Mouse (Mus musculus) midbrain, embryonic 14.5 days (tissue): ENCODE results near the gene Ppfibp1. TPM values are rescaled to one million over a fixed set of nuclear protein-coding genes. Genes with fewer than 3 reads are reported as not detected.
A peak's percentile ranks its signal among the peaks of the same experiment; 100 is the strongest.

Experiments
- ATAC-seq: fragments of 200-750 bp; cut with Nextera tagmentation; 2 replicates; pipeline ENCODE4 v1.8.0; 2017; ENCODE audit warnings: moderate number of reproducible peaks, moderate library complexity; ENCODE audit not compliant: low FRiP score, low TSS enrichment
- DNase-seq: peaks from one replicate; pipeline ENCODE4 v3.0.0-alpha.2; 2015
- H3K27ac ChIP-seq: fragments of 300-500 bp; sonication (generic); replicated peaks from 2 replicates; pipeline ENCODE4 v1.5.1; 2014; ENCODE audit warnings: mild to moderate bottlenecking, low read depth, low read length, moderate library complexity
- H3K27me3 ChIP-seq: fragments of 300-500 bp; sonication (generic); 2 replicates; pipeline ENCODE4 v1.6.1; 2014; ENCODE audit warnings: low read length, control low read depth, mixed read lengths; ENCODE audit not compliant: control insufficient read depth, insufficient read depth
- H3K36me3 ChIP-seq: fragments of 300-500 bp; sonication (generic); 2 replicates; pipeline ENCODE4 v1.6.1; 2014; ENCODE audit warnings: low read length, control low read depth; ENCODE audit not compliant: control insufficient read depth, insufficient read depth
- H3K4me1 ChIP-seq: fragments of 300-500 bp; sonication (generic); 2 replicates; pipeline ENCODE4 v1.6.1; 2014; ENCODE audit warnings: mild to moderate bottlenecking, antibody characterized with exemption, low read length, control low read depth; ENCODE audit not compliant: control insufficient read depth, insufficient read depth
- H3K4me2 ChIP-seq: fragments of 300-500 bp; sonication (generic); 2 replicates; pipeline ENCODE4 v1.6.1; 2014; ENCODE audit warnings: mild to moderate bottlenecking, low read length, moderate library complexity
- H3K4me3 ChIP-seq: fragments of 300-500 bp; sonication (generic); replicated peaks from 2 replicates; pipeline ENCODE4 v1.5.1; 2014; ENCODE audit warnings: low read depth, low read length
- H3K9ac ChIP-seq: fragments of 300-500 bp; sonication (generic); replicated peaks from 2 replicates; pipeline ENCODE4 v1.6.1; 2014; ENCODE audit warnings: mild to moderate bottlenecking, low read length, moderate library complexity
- H3K9me3 ChIP-seq: fragments of 300-500 bp; sonication (generic); 2 replicates; pipeline ENCODE4 v1.6.1; 2016; ENCODE audit warnings: low read length, control low read depth, mixed read lengths; ENCODE audit not compliant: control insufficient read depth
- WGBS: fragments of 180-500 bp; shearing (Covaris S2); extraction: QIAGEN DNeasy Blood & Tissue Kit; methylation state at CpG from one replicate; pipeline ENCODE4 v1.1.7; 2014; 5-methylcytosine and 5-hydroxymethylcytosine counted together
- polyA plus RNA-seq: library from polyadenylated mRNA; unstranded; fragments of >200 nt; fragmentation: Nextera tagmentation; extraction: Ambion mirVana; gene quantifications from 2 replicates; pipeline ENCODE4 v1.2.1, GENCODE M21; 2014

The Ppfibp1 gene
- polyA plus RNA-seq, 1 experiment from 2014 or later, result 13.4 TPM

DNA sequence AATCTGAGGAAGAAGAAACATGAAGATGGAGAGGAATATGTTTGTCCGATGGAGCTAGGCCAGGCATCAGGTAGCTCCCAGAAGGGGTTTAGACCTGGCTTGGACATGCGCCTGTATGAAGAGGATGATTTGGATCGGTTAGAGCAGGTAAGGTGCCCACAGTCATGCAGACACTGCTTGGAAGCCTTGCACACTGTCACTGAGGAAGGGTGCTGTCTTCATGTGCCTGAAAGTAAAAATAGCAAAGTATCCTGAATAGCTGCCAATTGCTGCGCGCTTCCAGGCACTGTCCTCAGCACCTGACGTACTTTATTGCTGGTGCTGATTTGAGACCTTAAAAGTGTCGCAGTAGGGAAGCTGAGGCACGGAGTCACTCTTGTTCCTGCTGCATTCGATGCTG lies 141.3 kb downstream of the Ppfibp1 start:
- 0 out of 2 replicates have a peak, but pooled peaks cover 2% of the 10 kb centered on the region for H3K36me3 ChIP-seq
- DNase-seq (no peak), ATAC-seq (no peak)
- no peaks in the 10 kb centered on the region for H3K4me1 ChIP-seq
- H3K9ac ChIP-seq, result no peak overlapping the region
- no peaks in the 10 kb centered on the region for H3K27me3 ChIP-seq
- no peaks in the 10 kb centered on the region for H3K9me3 ChIP-seq
- H3K4me3 ChIP-seq, result no peak overlapping the region
- no peak overlapping the region for H3K27ac ChIP-seq
- H3K4me2 ChIP-seq, result no peak overlapping the region
- 95% methylated on average over 9 of the region's 9 CpGs for whole genome bisulfite sequencing

DNA sequence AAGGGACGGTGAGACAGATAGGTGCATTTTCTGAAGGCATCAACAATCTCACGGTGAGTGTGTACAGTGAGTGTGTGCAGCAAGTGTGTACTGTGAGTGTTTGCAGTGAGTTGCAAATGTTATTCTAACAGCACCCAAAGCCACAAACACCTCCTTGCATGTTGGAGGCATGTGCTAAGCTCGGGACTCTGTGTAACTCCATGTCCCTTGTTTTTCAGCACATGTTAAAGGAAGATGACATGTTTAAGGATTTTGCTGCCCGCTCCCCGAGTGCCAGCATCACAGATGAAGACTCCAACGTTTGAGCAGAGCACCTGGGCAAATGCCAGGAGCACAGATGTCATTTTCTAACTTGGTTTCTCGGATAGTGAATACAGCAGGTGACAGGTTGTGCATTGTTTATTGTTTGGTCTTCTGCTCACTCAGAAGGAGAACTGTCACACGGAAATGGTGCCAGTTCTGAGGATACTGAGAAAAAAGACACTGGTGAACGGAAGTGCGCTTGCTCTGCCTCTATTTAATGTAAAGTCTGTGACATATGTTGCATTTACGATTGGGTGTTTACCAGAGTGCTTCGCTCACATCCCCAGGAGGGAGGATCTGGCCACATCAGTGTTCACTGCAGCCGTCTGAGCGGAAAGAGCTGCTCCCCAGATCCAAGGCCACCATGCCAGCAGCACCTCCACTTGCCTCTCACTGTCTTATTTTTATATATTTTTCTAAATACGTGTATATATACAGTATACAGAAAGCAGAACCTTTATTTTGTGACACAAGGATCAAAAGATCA lies 142.0 kb downstream of the Ppfibp1 start:
- Histone ChIP-seq H3K4me2 (no peak overlapping the region), H3K4me1 (no peaks in the 10 kb centered on the region), H3K9me3 (no peaks in the 10 kb centered on the region), H3K4me3 (no peak overlapping the region), H3K27me3 (no peaks in the 10 kb centered on the region), H3K36me3 (0 out of 2 replicates have a peak, but pooled peaks cover 2% of the 10 kb centered on the region), H3K27ac (no peak overlapping the region), H3K9ac (no peak overlapping the region)
- no peak for ATAC-seq
- DNase-seq, result no peak
- 88% methylated on average over 15 of the region's 15 CpGs for WGBS

DNA sequence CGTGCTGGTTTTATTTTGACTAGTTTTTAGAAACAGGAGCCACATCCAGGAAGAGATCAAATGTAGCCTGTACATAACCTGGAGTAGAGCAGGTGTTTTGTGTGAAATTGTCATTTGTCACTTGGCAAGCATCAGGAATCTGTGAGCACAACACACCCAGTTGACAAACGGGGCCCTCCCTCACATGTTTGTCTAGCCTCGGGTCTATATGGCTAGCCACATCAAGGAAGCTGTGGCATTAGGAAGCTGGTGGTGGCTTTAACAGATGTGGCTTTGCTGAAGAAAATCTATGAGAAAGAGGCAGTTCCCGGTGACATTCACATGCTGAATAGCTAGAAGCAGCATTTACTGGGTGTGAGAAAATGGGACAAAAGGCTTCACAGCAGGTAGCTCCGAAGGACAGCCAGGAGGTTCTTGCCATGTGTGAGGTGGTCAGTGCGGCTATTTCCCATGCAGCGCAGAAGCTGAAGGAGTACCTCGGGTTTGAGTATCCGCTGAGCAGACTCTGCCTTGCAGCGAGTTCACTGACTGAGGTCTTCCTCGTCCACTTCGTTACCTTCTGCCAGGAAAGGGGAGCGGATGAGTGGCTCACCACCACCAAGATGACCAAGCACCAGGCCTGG lies 144.1 kb downstream of the Ppfibp1 start, which contains the start of gene Rep15:
Rep15 (plus strand) TSS at position 282 of the 623 bp plus-strand sequence.
- Histone ChIP-seq H3K4me3 (no peak within 1 kb of the TSS), H3K9ac (no peak within 1 kb of the TSS), H3K4me1 (no peaks in the 10 kb centered on the region), H3K36me3 (0 out of 2 replicates have a peak, but pooled peaks cover 2% of the 10 kb centered on the region), H3K27me3 (no peaks in the 10 kb centered on the region), H3K9me3 (no peaks in the 10 kb centered on the region), H3K4me2 (no peak within 1 kb of the TSS), H3K27ac (no peak within 1 kb of the TSS)
- no peak for DNase-seq
- 34% methylated on average over 13 of the region's 13 CpGs for WGBS
- no peak for ATAC-seq

DNA sequence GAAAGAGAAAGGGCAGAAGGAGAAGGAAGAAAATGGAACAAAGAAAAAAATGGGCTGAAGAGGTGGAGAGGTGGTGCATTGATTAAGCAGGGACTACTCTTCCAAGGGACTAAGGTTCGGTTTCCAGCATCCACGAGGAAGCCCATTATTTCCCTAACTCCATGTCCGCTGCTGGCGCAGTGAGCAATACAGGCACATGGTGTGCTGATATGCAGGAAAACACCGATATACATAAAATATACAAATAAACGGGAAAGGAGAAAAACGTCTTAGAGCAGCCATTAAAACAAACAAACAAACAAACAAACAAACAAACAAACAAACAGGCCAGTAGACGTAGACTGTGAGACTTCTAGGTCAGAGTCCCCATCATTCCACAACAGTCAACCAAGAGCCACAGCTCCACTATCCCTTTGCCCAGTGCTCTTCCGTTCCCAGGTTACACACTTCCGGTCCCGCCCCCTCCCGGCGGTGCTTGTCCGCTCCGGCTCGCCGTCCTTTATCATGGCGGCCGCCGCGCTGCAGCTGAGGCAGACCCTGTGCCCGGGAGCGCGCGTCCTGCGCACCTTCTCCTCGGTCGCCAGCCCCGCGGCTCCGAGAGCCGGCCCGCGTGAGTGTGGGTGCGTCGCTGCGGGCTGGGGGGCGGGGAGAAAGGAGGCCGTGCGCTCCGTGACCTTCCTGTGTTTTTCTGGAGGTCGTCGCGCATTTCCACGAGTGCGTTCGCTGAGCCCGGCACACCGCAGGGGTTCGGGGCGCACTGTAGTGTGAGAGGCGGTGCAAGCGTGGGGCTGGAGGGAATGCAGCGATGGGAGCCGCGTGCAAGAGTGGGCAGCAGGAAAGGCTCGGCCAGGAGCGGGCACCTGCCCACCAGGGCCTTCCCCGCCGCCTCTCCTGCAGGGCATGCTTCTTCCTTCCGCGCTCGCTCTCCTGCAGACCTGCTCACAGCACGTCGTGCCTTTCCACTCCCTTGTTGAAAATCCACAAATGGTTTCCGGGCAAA lies 154.3 kb downstream of the Ppfibp1 start, which contains the start of gene Mrps35:
Mrps35 (plus strand) TSS at position 474 of the 1,000 bp plus-strand sequence.
- 3% methylated on average over 66 of the region's 66 CpGs for WGBS
- Histone ChIP-seq H3K4me2 (peak within 1 kb of the TSS; percentile 59), H3K4me1 (peaks cover 10% of the 10 kb centered on the region), H3K9ac (peak within 1 kb of the TSS; percentile 93), H3K9me3 (no peaks in the 10 kb centered on the region), H3K36me3 (peaks cover 15% of the 10 kb centered on the region; the same call in 1 of the 2 replicates), H3K27ac (peak within 1 kb of the TSS; percentile 89), H3K4me3 (peak within 1 kb of the TSS; percentile 93), H3K27me3 (peaks cover 5% of the 10 kb centered on the region; the same call in 1 of the 2 replicates)
- DNase-seq, result peak; percentile 95
- ATAC-seq, result peak; percentile 99

DNA sequence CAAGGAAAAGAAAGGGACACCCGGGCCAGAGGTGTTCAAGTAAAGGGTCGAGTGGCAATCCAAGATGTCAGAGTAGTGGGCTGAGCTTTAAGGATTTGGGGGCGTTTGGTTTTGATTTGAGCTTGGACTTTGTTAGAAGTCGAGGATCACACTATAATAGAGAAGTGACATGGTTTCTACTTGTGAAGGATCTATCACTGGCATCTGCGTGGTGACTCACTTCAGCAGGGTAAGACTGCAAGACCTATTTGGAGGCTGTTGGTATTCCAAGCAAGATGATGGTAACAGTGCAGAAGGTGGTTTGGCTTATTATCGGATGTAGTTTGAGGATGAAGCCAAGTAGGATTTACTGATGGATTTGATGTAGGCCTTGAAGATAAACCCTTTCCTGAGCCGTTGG lies 155.3 kb downstream of the Ppfibp1 start:
- Histone ChIP-seq H3K9ac (peak overlapping the region; percentile 93; the same call in 1 of the 2 replicates), H3K4me2 (peak overlapping the region; percentile 59), H3K4me1 (peaks cover 10% of the 10 kb centered on the region), H3K36me3 (peaks cover 25% of the 10 kb centered on the region), H3K9me3 (no peaks in the 10 kb centered on the region), H3K27ac (no peak overlapping the region), H3K27me3 (peaks cover 5% of the 10 kb centered on the region; the same call in 1 of the 2 replicates), H3K4me3 (peak overlapping the region; percentile 93)
- DNase-seq (no peak), ATAC-seq (no peak)
- WGBS, result 49% methylated on average over 7 of the region's 7 CpGs

DNA sequence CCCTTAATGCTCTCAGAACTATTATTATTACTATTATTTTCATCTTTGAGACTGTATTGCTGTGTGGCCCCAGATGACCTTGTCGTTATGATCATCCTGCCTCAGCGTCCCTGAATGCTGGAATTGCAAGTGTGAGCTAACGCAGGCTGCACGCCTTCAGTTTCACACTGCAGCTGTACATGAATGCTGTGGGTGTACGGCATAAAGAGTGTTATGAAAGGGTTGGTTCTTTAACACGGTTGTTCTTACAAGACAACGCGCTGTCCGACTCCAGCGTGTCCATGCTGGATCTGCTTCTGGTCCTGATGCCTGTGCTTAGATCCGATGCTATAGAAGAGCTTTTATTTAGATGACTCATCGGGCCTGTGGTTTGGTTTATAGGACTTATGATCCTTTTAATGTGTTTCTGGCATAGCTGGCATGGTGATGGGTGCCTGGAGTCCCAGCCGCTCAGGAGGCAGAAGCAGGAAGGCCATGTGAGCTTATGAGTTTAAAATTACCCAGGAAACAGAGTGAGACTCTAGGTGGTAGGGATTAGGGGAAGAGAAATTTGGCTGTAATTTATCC lies 161.0 kb downstream of the Ppfibp1 start:
- H3K4me1 ChIP-seq, result no peaks in the 10 kb centered on the region
- no peak for DNase-seq
- peaks cover 72% of the 10 kb centered on the region for H3K36me3 ChIP-seq
- ATAC-seq, result no peak
- no peak overlapping the region for H3K4me2 ChIP-seq
- WGBS, result 96% methylated on average over 13 of the region's 13 CpGs
- H3K9me3 ChIP-seq, result no peaks in the 10 kb centered on the region
- no peak overlapping the region for H3K4me3 ChIP-seq
- H3K9ac ChIP-seq, result no peak overlapping the region
- H3K27ac ChIP-seq, result no peak overlapping the region
- H3K27me3 ChIP-seq, result no peaks in the 10 kb centered on the region

DNA sequence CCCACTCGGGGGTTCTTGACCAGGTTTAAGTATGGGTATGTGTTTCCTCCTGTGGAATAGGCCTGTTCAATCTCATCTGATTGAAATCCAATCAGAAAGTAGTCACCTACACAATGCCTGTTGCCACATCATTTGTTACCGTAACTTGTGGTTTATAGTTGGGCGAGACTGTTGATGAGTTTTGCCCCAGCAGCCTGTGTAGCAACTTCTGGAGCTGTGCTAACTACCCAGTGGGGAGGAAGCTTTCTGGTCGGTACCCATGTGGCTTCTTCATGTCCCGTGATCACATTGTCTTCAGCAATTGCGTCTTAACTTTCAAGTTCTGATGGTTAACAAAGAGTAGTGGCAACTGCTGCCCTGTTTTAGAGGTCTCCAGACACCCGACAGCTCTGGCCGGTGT lies 163.4 kb downstream of the Ppfibp1 start:
- H3K4me1 ChIP-seq, result no peaks in the 10 kb centered on the region
- peaks cover 86% of the 10 kb centered on the region for H3K36me3 ChIP-seq
- no peak overlapping the region for H3K4me3 ChIP-seq
- H3K9me3 ChIP-seq, result no peaks in the 10 kb centered on the region
- DNase-seq, result no peak
- no peak for ATAC-seq
- H3K4me2 ChIP-seq, result no peak overlapping the region
- H3K27ac ChIP-seq, result no peak overlapping the region
- H3K27me3 ChIP-seq, result no peaks in the 10 kb centered on the region
- no peak overlapping the region for H3K9ac ChIP-seq
- 95% methylated on average over 8 of the region's 8 CpGs for WGBS

DNA sequence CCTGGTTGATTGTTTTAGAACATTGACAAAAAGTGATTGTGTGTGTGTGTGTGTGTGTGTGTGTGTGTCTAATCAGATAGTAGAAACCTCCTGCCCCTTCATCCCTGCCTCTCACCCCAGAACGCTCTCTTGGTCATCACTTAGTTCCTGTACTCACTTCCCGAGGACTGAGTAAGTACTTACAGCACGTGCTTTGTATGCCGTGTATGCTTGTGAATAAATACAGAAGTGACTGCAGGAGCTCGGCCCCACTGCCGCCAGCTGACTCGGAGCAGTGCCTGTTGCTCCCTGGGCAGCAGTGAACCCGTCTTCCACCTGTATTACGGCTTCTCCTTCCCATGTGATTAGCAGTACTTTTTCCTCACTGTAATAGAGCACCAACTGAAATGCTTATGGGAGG lies 164.2 kb downstream of the Ppfibp1 start:
- no peaks in the 10 kb centered on the region for H3K9me3 ChIP-seq
- no peak overlapping the region for H3K4me3 ChIP-seq
- H3K4me2 ChIP-seq, result no peak overlapping the region
- ATAC-seq, result no peak
- peaks cover 85% of the 10 kb centered on the region for H3K36me3 ChIP-seq
- no peak overlapping the region for H3K27ac ChIP-seq
- WGBS, result 90% methylated on average over 9 of the region's 9 CpGs
- DNase-seq, result no peak
- no peaks in the 10 kb centered on the region for H3K4me1 ChIP-seq
- no peak overlapping the region for H3K9ac ChIP-seq
- no peaks in the 10 kb centered on the region for H3K27me3 ChIP-seq
